Mouse (Mus musculus) lung, postnatal 0 days (tissue): Measurements from ENCODE around the gene Gm9117. TPM values are rescaled to one million over a fixed set of nuclear protein-coding genes. Genes with fewer than 3 reads are reported as not detected.
"Not testable (repeated sequence)": the region's sequence is repeated elsewhere in the genome, so short reads cannot be mapped to it uniquely, and the experiment has no call there.

Source experiments
- ATAC-seq: fragments of 200-750 bp; cut with Nextera tagmentation; 2 replicates; pipeline ENCODE4 v1.8.0; 2017; ENCODE audit warnings: moderate library complexity
- DNase-seq: peaks from one replicate; pipeline ENCODE4 v3.0.0-alpha.2; 2016; ENCODE audit warnings: low spot score
- H3K27ac ChIP-seq: fragments of 300-500 bp; sonication (generic); 2 replicates; pipeline ENCODE4 v1.5.1; 2014; ENCODE audit warnings: antibody characterized with exemption, mild to moderate bottlenecking, low read length, mixed read lengths
- H3K27me3 ChIP-seq: fragments of 300-500 bp; sonication (generic); replicated peaks from 2 replicates; pipeline ENCODE4 v1.6.1; 2014; ENCODE audit warnings: low read length, mixed read lengths; ENCODE audit not compliant: insufficient read depth
- H3K36me3 ChIP-seq: fragments of 300-500 bp; sonication (generic); 2 replicates; pipeline ENCODE4 v1.6.1; 2014; ENCODE audit warnings: low read length, mixed read lengths; ENCODE audit not compliant: insufficient read depth
- H3K4me1 ChIP-seq: fragments of 300-500 bp; sonication (generic); 2 replicates; pipeline ENCODE4 v1.6.1; 2014; ENCODE audit warnings: antibody characterized with exemption, low read depth, low read length, mixed read lengths; ENCODE audit not compliant: insufficient read depth
- H3K4me2 ChIP-seq: fragments of 300-500 bp; sonication (generic); replicated peaks from 2 replicates; pipeline ENCODE4 v1.6.1; 2014; ENCODE audit warnings: low read depth, mild to moderate bottlenecking, low read length, moderate library complexity, mixed read lengths
- H3K4me3 ChIP-seq: fragments of 300-500 bp; sonication (generic); 2 replicates; pipeline ENCODE4 v1.5.1; 2014; ENCODE audit warnings: low read depth, low read length
- H3K9ac ChIP-seq: fragments of 300-500 bp; sonication (generic); replicated peaks from 2 replicates; pipeline ENCODE4 v1.6.1; 2014; ENCODE audit warnings: low read depth, mild to moderate bottlenecking
- H3K9me3 ChIP-seq: fragments of 300-500 bp; sonication (generic); 2 replicates; pipeline ENCODE4 v1.6.1; 2016; ENCODE audit warnings: low read length, mixed read lengths
- WGBS: fragments of 180-500 bp; shearing (Covaris S2); extraction: QIAGEN DNeasy Blood & Tissue Kit; methylation state at CpG from one replicate; pipeline ENCODE4 v1.1.7; 2014; 5-methylcytosine and 5-hydroxymethylcytosine counted together
- polyA plus RNA-seq: library from polyadenylated mRNA; unstranded; fragments of >200 nt; fragmentation: Nextera tagmentation; extraction: Ambion mirVana; gene quantifications from 2 replicates; pipeline ENCODE4 v1.2.1, GENCODE M21; 2015

The Gm9117 gene
- polyA plus RNA-seq, result not detected in 2 replicates

DNA sequence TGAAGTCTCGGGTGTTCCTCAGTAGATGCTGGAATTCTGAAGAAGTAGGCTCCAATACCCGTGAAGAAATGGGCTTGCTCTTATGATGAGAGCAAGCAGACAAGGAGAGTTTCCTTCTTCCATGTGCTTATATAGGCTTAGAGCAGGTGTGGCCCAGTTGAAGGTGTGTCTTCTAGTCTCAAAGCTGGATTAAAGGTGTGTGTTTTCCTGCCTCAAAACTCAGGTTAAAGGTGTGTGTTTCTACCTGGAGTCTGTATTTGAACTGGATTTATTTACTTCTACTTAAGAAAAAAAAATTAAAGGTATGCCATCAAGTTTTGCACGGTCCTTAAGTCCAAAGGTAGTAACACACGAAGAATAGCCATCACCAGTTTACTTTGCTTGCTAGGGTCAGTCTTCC lies at the start of gene Gm9117:
Gene Gm9117, minus strand, starts transcription at position 101 of the 400 bp plus-strand sequence.
- not testable (repeated sequence) for DNase-seq, H3K4me1 ChIP-seq, H3K36me3 ChIP-seq, H3K27ac ChIP-seq, ATAC-seq, H3K4me3 ChIP-seq, H3K9me3 ChIP-seq, H3K9ac ChIP-seq, H3K27me3 ChIP-seq, H3K4me2 ChIP-seq
- 69% methylated on average over 3 of the region's 4 CpGs for WGBS

DNA sequence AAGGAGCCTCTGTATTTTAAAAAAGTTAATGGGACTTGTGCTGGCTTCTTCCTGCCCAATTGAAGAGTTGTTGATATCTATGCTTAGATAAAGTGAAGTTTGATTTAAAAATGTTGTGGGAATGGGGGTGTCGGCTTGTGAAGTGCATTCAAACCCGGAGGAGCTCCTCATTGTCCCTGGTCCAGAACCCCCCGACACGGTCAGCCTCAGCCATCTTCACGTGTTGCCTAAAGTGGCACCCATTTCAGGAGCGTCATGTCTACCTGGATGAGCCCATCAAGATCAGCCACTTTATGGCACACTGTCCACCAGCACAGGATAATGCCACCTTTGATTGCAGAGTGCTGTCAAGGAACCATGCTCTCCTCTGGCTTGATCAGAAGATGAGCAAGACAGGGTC lies 25.6 kb upstream of the Gm9117 start:
- DNase-seq, H3K27ac ChIP-seq, H3K36me3 ChIP-seq, ATAC-seq, H3K4me2 ChIP-seq, H3K9me3 ChIP-seq, H3K4me1 ChIP-seq, H3K4me3 ChIP-seq, H3K27me3 ChIP-seq, H3K9ac ChIP-seq: not testable (repeated sequence)
- 92% methylated on average over 6 of the region's 6 CpGs for WGBS

DNA sequence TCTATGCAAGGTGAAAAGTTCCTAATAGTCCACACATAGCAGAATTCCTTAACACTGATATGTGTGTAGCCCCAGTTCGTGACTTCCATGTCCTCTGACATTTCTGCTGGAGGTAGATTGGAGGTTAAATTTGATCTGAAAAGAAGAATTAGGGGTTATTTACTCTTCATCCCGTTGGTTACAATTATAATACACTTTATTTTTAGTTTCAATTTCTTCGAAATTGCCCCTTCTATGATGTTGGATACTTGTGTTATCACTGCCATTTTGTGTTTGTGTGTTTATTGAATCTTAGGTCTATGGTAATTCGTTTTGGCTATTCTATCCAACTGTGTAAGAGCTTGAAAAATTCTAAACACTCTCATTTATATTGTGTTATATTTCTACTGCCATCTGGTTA lies 17.9 kb upstream of the Gm9117 start, which contains the start of gene Tdpoz5:
Gene Tdpoz5, minus strand, starts transcription at position 101 of the 400 bp plus-strand sequence.
- not testable (repeated sequence) for H3K9ac ChIP-seq, H3K27ac ChIP-seq, H3K9me3 ChIP-seq, H3K4me1 ChIP-seq, DNase-seq, H3K36me3 ChIP-seq, ATAC-seq, H3K4me2 ChIP-seq, H3K4me3 ChIP-seq, H3K27me3 ChIP-seq
- WGBS, result 63% methylated on average over 2 of the region's 4 CpGs

DNA sequence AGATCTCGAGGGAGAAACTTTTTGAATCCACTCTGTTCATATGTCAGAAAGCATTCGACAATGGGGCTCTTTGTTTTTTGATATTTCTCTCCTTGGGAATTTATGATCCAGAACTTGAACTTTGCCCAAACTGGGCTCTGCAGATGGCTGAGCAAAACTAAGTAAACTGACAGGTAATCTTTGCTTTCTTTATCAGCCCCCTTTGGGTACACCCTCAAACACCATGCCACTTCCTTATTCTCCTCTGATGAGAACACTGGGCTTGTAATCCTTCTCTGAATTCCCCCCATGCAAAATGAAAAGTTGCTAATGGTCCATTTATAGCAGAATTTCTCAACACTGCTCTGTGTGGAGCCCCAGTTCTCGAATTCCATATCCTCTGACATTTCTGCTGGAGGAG lies 5.0 kb downstream of the Gm9117 start:
- not testable (repeated sequence) for H3K4me2 ChIP-seq, H3K27me3 ChIP-seq, DNase-seq, ATAC-seq, H3K36me3 ChIP-seq, H3K4me3 ChIP-seq, H3K9ac ChIP-seq, H3K9me3 ChIP-seq, H3K4me1 ChIP-seq, H3K27ac ChIP-seq
- no CpG with 5 or more reads among the region's 3 CpGs for WGBS

Other genes starting within 250 kb of the Gm9117 start
- gene Gm5773, start 170.5 kb downstream of the Gm9117 start, polyA plus RNA-seq, result not detected in 2 replicates
- not detected in 2 replicates for gene Tdpoz4, start 147.1 kb downstream of the Gm9117 start, polyA plus RNA-seq
- not detected in 2 replicates for gene Tdpoz3, start 117.5 kb downstream of the Gm9117 start, polyA plus RNA-seq
- not detected in 2 replicates for gene Tdpoz5, start 17.8 kb upstream of the Gm9117 start, polyA plus RNA-seq
- gene Gm9125, start 111.3 kb upstream of the Gm9117 start, polyA plus RNA-seq, result not detected in 2 replicates
- gene Gm10697, start 129.1 kb upstream of the Gm9117 start, polyA plus RNA-seq, result not detected in 2 replicates
- gene Gm10696, start 234.7 kb upstream of the Gm9117 start, polyA plus RNA-seq, result not detected in 2 replicates